Mouse (Mus musculus): ENCODE results near the gene Cblb. TPM values are rescaled to one million over a fixed set of nuclear protein-coding genes. Genes with fewer than 3 reads are reported as not detected.

Gene Cblb
- polyA plus RNA-seq, 1 experiment from 2014 or later: 10.6 TPM

GRCm38 (mm10) chr16:52071766-52072209, 40.8 kb downstream of the Cblb start:
- peaks cover 8% of the 10 kb centered on the region for H3K4me1 ChIP-seq (replicated peaks; ENCODE audit: control insufficient read depth, insufficient read depth, low read length)
- H3K9ac ChIP-seq (ENCODE audit: low read depth, low read length): no peak overlapping the region
- no peaks in the 10 kb centered on the region for H3K9me3 ChIP-seq (ENCODE audit: control insufficient read depth, low read length)
- H3K4me3 ChIP-seq (ENCODE audit: low read depth, low read length): no peak overlapping the region
- no peak for DNase-seq (ENCODE audit: low spot score)
- no peaks in the 10 kb centered on the region for H3K36me3 ChIP-seq (ENCODE audit: control insufficient read depth, insufficient read depth, low read length)
- no peak overlapping the region for H3K27ac ChIP-seq (ENCODE audit: low read depth, low read length)
- H3K4me2 ChIP-seq: no peak overlapping the region
- WGBS: 69% methylated on average over 6 of the region's 6 CpGs
- no peak for ATAC-seq (replicated peaks; ENCODE audit: low FRiP score)
- H3K27me3 ChIP-seq (replicated peaks; ENCODE audit: control insufficient read depth, insufficient read depth, low read length): no peaks in the 10 kb centered on the region

GRCm38 (mm10) chr16:52076652-52077051, 45.6 kb downstream of the Cblb start:
- H3K27ac ChIP-seq (ENCODE audit: low read depth, low read length): no peak overlapping the region
- DNase-seq (ENCODE audit: low spot score) (no peak), ATAC-seq (replicated peaks; ENCODE audit: low FRiP score) (no peak)
- no peak overlapping the region for H3K4me3 ChIP-seq (ENCODE audit: low read depth, low read length)
- H3K27me3 ChIP-seq (replicated peaks; ENCODE audit: control insufficient read depth, insufficient read depth, low read length): no peaks in the 10 kb centered on the region
- no peaks in the 10 kb centered on the region for H3K9me3 ChIP-seq (ENCODE audit: control insufficient read depth, low read length)
- H3K4me1 ChIP-seq (replicated peaks; ENCODE audit: control insufficient read depth, insufficient read depth, low read length): peaks cover 12% of the 10 kb centered on the region
- H3K9ac ChIP-seq (ENCODE audit: low read depth, low read length): no peak overlapping the region
- H3K4me2 ChIP-seq: no peak overlapping the region
- no peaks in the 10 kb centered on the region for H3K36me3 ChIP-seq (ENCODE audit: control insufficient read depth, insufficient read depth, low read length)
- WGBS: 86% methylated on average over 7 of the region's 7 CpGs

- Histone ChIP-seq H3K9ac (ENCODE audit: low read depth, low read length) (no peak overlapping the region), H3K36me3 (ENCODE audit: control insufficient read depth, insufficient read depth, low read length) (no peaks in the 10 kb centered on the region), H3K27ac (ENCODE audit: low read depth, low read length) (no peak overlapping the region), H3K9me3 (ENCODE audit: control insufficient read depth, low read length) (no peaks in the 10 kb centered on the region), H3K27me3 (replicated peaks; ENCODE audit: control insufficient read depth, insufficient read depth, low read length) (no peaks in the 10 kb centered on the region), H3K4me2 (no peak overlapping the region), H3K4me3 (ENCODE audit: low read depth, low read length) (no peak overlapping the region), H3K4me1 (replicated peaks; ENCODE audit: control insufficient read depth, insufficient read depth, low read length) (peaks cover 14% of the 10 kb centered on the region)
- no peak for DNase-seq (ENCODE audit: low spot score)
- WGBS: 70% methylated on average over 4 of the region's 4 CpGs
- no peak for ATAC-seq (replicated peaks; ENCODE audit: low FRiP score)
Measured at GRCm38 (mm10) chr16:52077901-52078300, 46.9 kb downstream of the Cblb start.

GRCm38 (mm10) chr16:52078758-52079474, 47.9 kb downstream of the Cblb start:
- H3K4me1 ChIP-seq (replicated peaks; ENCODE audit: control insufficient read depth, insufficient read depth, low read length): peaks cover 14% of the 10 kb centered on the region
- H3K27ac ChIP-seq (ENCODE audit: low read depth, low read length): no peak overlapping the region
- ATAC-seq (replicated peaks; ENCODE audit: low FRiP score): no peak
- H3K4me3 ChIP-seq (ENCODE audit: low read depth, low read length): no peak overlapping the region
- H3K27me3 ChIP-seq (replicated peaks; ENCODE audit: control insufficient read depth, insufficient read depth, low read length): no peaks in the 10 kb centered on the region
- DNase-seq (ENCODE audit: low spot score): no peak
- no peaks in the 10 kb centered on the region for H3K9me3 ChIP-seq (ENCODE audit: control insufficient read depth, low read length)
- no peak overlapping the region for H3K9ac ChIP-seq (ENCODE audit: low read depth, low read length)
- H3K36me3 ChIP-seq (ENCODE audit: control insufficient read depth, insufficient read depth, low read length): no peaks in the 10 kb centered on the region
- no peak overlapping the region for H3K4me2 ChIP-seq
- 74% methylated on average over 9 of the region's 9 CpGs for WGBS

- peaks cover 14% of the 10 kb centered on the region for H3K4me1 ChIP-seq (replicated peaks; ENCODE audit: control insufficient read depth, insufficient read depth, low read length)
- ATAC-seq (replicated peaks; ENCODE audit: low FRiP score): no peak
- 84% methylated on average over 8 of the region's 8 CpGs for WGBS
Measured at GRCm38 (mm10) chr16:52079475-52079823, 48.4 kb downstream of the Cblb start.

GRCm38 (mm10) chr16:52080619-52081395, 49.8 kb downstream of the Cblb start:
- Histone ChIP-seq H3K4me3 (ENCODE audit: low read depth, low read length) (no peak overlapping the region), H3K9ac (ENCODE audit: low read depth, low read length) (no peak overlapping the region; the same call in 1 of the 2 replicates), H3K27me3 (replicated peaks; ENCODE audit: control insufficient read depth, insufficient read depth, low read length) (no peaks in the 10 kb centered on the region), H3K4me1 (replicated peaks; ENCODE audit: control insufficient read depth, insufficient read depth, low read length) (peaks cover 14% of the 10 kb centered on the region), H3K27ac (ENCODE audit: low read depth, low read length) (no peak overlapping the region), H3K4me2 (peak overlapping the region; percentile 0; the same call in 1 of the 2 replicates), H3K36me3 (ENCODE audit: control insufficient read depth, insufficient read depth, low read length) (no peaks in the 10 kb centered on the region), H3K9me3 (ENCODE audit: control insufficient read depth, low read length) (no peaks in the 10 kb centered on the region)
- 45% methylated on average over 11 of the region's 11 CpGs for WGBS
- no peak for DNase-seq (ENCODE audit: low spot score)
- ATAC-seq (replicated peaks; ENCODE audit: low FRiP score): peak; percentile 63

More at GRCm38 (mm10) chr16:52079475-52079823, 48.4 kb downstream of the Cblb start:
- Histone ChIP-seq H3K9me3 (ENCODE audit: control insufficient read depth, low read length) (no peaks in the 10 kb centered on the region), H3K36me3 (ENCODE audit: control insufficient read depth, insufficient read depth, low read length) (no peaks in the 10 kb centered on the region), H3K9ac (ENCODE audit: low read depth, low read length) (no peak overlapping the region), H3K4me2 (no peak overlapping the region), H3K27ac (ENCODE audit: low read depth, low read length) (no peak overlapping the region), H3K4me3 (ENCODE audit: low read depth, low read length) (no peak overlapping the region), H3K27me3 (replicated peaks; ENCODE audit: control insufficient read depth, insufficient read depth, low read length) (no peaks in the 10 kb centered on the region)
- DNase-seq (ENCODE audit: low spot score): no peak

GRCm38 (mm10) chr16:52081756-52082155, 50.7 kb downstream of the Cblb start:
- WGBS: 14% methylated on average over 3 of the region's 3 CpGs
- H3K4me3 ChIP-seq (ENCODE audit: low read depth, low read length): no peak overlapping the region
- H3K4me2 ChIP-seq: peak overlapping the region; percentile 36; the same call in 1 of the 2 replicates
- peaks cover 14% of the 10 kb centered on the region for H3K4me1 ChIP-seq (replicated peaks; ENCODE audit: control insufficient read depth, insufficient read depth, low read length)
- no peak for DNase-seq (ENCODE audit: low spot score)
- no peaks in the 10 kb centered on the region for H3K9me3 ChIP-seq (ENCODE audit: control insufficient read depth, low read length)
- no peaks in the 10 kb centered on the region for H3K27me3 ChIP-seq (replicated peaks; ENCODE audit: control insufficient read depth, insufficient read depth, low read length)
- H3K36me3 ChIP-seq (ENCODE audit: control insufficient read depth, insufficient read depth, low read length): no peaks in the 10 kb centered on the region
- no peak overlapping the region for H3K27ac ChIP-seq (ENCODE audit: low read depth, low read length)
- ATAC-seq (replicated peaks; ENCODE audit: low FRiP score): peak; percentile 65
- no peak overlapping the region for H3K9ac ChIP-seq (ENCODE audit: low read depth, low read length)

- 83% methylated on average over 9 of the region's 9 CpGs for WGBS
- Histone ChIP-seq H3K4me2 (no peak overlapping the region), H3K4me3 (ENCODE audit: low read depth, low read length) (no peak overlapping the region), H3K27ac (ENCODE audit: low read depth, low read length) (no peak overlapping the region), H3K9ac (ENCODE audit: low read depth, low read length) (no peak overlapping the region), H3K9me3 (ENCODE audit: control insufficient read depth, low read length) (no peaks in the 10 kb centered on the region), H3K4me1 (replicated peaks; ENCODE audit: control insufficient read depth, insufficient read depth, low read length) (peaks cover 3% of the 10 kb centered on the region), H3K36me3 (ENCODE audit: control insufficient read depth, insufficient read depth, low read length) (no peaks in the 10 kb centered on the region), H3K27me3 (replicated peaks; ENCODE audit: control insufficient read depth, insufficient read depth, low read length) (no peaks in the 10 kb centered on the region)
- no peak for DNase-seq (ENCODE audit: low spot score)
- ATAC-seq (replicated peaks; ENCODE audit: low FRiP score): no peak
Measured at GRCm38 (mm10) chr16:52086793-52087450, 55.9 kb downstream of the Cblb start.

Measured in liver, embryonic 11.5 days (tissue).